Mouse (Mus musculus): ENCODE results near the gene Cdk5.
"Not testable (repeated sequence)": the region's sequence is repeated elsewhere in the genome, so short reads cannot be mapped to it uniquely, and the experiment has no call there.

Cdk5 gene

DNA sequence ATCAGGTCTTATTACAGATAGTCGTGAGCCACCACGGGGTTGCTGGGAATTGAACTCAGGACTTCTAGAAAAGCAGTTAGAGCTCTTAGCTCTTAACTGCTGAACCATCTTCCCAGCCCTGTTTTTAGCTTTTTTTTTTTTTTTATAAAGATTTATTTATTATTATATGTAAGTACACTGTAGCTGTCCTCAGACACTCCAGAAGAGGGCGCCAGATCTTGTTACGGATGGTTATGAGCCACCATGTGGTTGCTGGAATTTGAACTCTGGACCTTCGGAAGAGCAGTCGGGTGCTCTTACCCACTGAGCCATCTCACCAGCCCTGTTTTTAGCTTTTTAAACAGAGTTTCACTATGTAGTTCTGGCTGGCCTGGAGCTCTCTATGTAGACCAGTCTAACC is 27.1 kb downstream of the Cdk5 start:
- DNase-seq (ENCODE audit: low read depth), result not testable (repeated sequence)

DNA sequence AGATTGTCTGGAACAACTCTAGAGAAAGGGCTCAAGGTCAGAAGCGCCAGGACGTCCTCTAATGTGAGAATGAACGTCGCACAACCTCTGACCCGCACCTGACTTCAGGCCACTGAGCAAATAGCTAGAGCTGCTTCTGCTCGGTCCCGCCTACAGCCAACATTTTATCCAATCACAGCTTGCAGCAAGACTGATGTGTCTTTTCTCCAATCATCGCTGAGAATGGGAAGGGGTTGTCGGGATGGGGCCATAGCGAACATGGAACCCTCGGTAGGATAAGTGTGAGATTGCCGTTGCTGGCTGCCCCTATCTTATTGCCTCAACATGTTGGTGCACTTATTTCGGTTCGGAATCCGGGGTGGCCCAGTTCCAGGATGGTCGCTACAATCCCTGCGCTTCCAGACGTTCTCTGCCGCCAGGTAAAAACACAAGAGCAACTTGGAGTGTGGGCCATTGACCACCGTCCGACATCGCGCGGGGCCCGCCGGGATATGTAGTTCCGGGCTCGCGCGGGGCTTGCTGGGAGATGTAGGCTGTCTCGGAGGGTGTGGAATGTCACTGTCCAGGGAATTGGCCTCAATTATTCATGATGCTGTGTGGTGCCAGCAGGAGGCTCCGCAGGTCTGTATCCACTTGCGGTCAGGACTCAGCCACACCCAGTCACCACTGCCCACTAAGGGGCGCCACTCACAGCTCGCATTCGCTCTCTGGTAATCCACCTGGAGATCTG is 29.0 kb downstream of the Cdk5 start:
- DNase-seq (ENCODE audit: low read depth), result peak; percentile 95

DNA sequence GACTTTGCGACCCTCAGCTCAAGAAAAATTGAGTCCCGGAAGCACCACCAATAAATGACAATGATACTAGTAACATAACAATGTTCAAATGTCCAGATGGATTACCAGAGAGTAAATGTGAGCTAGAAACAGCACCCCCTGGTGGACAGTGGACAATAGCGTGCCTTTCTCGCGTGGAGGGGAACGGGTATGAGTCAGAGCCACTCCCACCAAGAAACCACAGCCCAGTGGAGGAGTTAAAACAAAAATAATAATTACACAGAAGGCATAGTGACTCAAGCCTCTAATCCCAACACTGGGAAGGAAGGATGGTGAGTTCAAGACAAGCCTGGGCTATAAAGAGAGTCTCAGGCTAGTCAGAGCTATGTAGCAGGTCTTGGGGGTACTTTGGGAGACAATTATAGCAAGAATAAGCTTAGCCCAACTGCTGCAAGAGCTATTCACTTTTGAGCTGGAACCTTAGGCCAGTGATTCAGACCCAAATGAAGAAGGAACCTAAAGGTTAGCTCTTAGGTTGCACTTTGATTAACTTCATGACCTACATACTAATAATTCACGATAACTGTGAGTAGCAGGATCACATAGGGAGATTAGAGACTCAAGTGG is 29.8 kb downstream of the Cdk5 start, which contains the start of gene Abcb8:
Gene Abcb8, plus strand, starts transcription at position 272 of the 606 bp plus-strand sequence.
- peak; percentile 94 for DNase-seq (ENCODE audit: low read depth)

DNA sequence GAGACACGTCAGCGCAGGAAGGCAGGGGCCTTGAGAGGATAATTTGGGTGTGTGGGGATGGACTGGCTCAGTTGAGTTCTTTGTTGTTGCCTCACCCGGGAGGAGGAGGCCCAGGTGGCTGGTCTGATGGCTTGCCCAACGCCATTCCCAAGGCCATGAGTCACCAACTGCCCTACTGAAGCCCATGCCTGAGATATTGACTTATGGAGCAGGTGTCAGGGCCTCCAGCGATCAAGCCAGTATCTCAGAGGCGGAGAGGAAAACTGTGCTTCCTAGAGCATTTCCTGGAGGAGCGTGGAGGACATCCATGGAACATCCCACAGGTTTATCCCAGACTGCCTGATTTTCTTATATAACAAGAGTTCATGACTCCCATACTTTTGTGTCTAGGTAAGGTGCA is 30.6 kb downstream of the Cdk5 start:
- DNase-seq (ENCODE audit: low read depth), result peak; percentile 28

DNA sequence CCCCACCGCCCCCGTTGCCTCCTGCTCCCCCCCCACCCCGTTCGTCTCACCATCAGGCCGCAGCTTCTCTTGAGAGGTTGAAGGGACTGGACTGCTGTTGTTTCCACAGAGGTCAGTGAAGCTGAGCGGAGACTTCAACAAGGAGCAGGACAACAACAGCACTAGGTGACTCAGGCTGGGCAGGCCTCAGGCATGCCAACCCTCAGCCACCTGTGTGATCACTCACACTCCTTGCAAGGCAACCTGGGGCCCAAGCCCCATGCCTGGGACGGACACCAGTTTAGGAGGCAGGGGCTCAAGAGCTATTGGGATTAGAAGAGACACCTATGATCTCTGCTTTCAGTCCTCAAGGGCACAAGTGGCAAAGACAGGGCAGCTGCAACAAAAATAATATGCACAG is 31.5 kb downstream of the Cdk5 start, which contains the start of gene Atg9b:
Gene Atg9b, minus strand, starts transcription at position 280 of the 400 bp plus-strand sequence.
- no peak for DNase-seq (ENCODE audit: low read depth)

DNA sequence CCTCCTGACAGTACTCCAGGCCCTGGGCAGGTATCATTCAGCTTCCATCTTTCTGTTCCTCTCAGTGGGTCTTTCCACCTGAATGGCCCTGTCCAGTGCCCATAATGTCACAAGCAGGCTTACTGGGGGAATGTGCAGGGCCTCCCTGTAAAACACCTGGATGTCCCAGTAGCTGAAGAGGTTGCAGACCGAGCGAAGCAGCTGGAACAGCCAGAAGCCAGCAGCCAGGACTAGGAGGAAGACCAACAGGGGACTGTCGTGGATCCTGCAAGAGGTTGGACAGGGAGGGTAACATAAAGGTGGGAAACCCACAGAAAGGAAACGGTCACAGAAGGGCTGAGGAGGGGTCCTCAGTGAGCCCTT is 33.7 kb downstream of the Cdk5 start:
- no peak for DNase-seq (ENCODE audit: low read depth)

DNA sequence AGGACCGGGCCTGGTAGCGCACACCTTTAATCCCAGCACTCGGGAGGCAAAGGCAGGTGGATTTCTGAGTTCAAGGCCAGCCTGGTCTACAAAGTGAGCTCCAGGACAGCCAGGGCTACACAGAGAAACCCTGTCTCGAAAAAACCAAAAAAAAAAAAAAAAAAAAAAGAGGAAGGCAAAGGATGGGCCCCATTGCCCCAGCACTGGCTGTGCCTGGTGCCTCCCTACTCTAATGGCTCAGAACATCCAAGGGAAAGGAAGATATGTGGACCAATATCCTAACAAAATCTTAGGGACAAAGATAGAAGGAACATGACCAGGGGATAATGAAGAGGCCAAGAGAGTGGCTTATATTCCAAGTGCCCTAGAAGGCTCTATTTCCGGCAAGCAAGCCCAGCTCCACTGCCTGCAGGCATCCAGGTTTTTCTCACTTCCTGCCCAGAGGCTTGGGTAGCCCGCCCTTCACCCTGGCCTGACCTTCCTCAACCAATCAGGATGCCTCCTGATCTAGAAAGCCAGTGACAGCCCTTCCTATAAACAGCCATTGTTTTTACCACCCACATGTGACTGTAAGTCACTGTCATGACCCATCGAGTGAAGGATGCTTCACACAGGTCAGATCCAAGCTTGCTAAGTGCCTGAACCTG is 34.2 kb downstream of the Cdk5 start:
- peak; percentile 68 for DNase-seq (ENCODE audit: low read depth)

DNA sequence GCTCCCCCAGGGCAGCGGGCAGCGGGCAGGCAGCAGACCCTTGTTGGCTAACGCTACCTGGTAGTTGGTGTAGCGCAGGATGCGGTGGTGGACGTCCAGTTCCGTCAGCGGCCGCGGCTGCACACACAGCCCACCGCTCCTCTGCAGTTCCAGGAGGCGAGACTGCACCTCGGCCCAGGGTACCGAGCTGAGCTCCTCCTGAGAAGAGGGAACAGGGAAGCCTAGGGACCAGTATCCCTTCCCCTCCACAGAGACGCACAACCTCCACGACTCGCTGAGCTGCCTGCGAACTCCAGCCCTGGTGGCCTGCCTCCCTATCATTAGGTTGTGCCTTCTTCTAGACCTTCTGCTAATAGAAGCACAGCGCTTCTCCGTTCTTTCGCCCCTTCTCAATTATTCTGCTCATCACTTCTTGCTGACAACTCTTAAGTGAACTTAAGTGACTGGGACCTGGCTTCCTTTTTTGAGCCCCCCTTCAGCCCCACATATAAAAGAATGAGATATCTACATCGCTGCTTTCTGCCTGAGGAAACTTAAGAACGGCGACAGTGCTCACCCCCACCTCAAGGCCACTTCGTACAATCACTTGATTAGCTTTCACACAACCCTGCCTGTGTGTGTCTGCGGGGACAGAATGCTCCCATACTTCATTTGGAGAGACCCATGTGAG is 34.9 kb downstream of the Cdk5 start:
- DNase-seq (ENCODE audit: low read depth), result no peak

DNA sequence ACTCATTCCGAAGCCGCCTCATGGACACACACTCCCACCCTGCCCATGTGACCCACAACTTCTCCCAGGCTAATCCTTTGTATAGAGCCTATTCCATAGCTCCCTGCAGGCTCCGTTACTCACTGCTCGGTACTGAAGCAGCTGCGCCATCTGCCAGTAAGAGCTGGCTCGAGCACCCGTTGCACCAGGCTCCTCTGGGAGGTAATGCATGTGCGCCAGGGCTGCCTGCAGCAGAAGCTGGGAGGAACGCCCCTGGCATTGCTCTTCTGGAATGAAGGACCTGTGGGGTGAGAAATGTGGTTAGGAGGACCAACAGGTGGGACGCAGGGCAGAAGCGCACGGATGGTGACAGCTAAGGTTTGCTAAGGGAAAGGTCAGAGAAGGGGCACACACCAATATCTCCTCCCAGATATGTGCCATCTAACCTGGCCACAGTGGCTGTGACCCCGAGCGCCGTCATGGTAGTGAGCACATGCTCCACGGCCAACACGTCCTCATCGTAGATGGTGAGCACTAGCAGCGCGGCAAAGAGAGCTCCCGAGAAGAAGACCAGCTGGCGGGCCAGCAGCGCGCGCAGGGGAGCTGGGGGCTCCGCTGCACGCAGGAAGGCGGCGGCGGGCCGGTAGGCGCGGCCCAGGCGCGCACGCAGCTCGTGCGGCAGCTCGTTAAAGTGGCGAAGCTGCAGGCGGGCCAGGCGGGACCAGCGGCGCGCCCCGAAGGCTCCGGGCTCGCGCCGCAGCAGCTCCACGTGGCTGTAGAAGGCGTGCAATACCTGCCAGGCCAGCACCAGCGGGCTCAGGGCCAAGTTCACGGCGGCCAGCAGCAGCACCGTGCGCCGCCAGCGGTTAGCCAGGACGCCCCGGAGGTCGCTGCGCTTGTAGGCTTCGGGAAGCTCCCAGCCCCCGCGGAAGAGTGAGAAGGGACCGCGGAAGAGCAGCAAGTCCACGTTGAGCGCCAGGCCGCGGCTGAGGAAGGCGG is 35.8 kb downstream of the Cdk5 start:
- DNase-seq (ENCODE audit: low read depth), result peak; percentile 64

DNA sequence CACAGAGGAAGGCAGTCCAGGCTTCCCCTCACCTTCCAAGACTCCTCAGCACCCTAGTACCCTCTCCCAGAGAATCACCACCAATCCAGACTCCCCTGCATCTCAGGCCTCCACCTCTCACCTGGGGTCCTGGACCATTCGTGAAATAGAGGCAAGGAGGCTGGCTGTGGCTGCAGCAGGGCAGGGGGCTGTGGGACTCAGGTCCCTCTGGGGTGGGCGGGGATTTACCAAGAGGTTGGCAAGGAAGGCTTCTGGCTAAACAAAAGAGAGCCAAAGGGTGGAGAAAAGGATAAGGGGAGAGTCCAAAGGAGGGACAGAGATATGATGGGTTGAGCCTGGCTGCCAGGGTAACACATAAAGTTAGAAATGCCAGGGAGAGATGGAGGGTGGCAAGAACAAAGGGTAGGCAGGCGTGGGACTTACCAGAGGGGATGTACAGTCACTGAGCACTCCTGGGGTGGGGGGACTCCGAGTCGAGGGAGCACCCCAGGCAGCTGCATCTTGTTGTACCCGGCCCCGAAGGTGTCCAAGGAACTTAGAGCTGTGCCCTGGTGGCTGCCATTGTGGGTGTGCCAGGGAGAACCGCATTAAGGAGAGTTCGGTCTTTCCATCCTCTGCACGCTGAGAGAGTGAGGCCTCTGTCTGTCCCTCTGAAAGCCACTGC is 37.3 kb downstream of the Cdk5 start:
- DNase-seq (ENCODE audit: low read depth), result no peak

DNA sequence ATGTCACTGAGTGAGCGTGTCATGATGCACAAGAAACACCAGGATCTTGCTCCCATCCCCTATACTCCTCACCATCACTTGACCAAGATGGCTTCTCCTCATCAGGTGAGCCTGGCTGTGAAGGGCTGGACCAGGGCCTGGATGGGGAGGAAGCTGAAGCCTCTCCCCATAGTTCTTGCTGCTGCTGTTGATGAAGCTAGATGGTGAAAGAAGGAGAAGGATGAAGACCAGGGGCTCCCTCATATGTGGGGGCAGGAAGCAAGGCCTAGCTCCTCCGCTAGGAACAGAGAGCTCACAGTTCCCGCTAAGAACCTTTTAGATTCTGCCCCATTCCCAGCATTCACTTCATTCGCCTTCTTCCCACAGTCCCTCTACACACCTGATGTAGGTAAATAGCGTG is 38.0 kb downstream of the Cdk5 start:
- no peak for DNase-seq (ENCODE audit: low read depth)

DNA sequence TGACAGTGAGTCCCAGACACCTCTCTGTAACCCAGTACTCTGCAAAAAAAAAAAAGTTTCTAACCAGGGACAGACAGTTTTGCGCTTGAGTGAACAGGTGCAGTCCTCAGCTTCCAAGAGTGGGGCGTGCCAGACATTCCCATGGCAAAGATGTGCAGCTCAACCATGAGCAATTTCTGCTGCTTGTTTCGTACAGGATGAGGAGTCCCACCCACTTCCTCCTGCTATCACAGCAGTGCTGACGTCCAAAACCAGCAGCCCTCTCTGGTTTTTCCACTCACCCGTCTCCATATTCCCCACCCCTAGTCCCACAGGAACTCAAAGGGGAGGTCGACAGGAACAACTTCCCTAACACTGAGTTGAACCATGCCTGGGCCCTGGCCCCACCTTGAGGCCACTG is 38.9 kb downstream of the Cdk5 start:
- DNase-seq (ENCODE audit: low read depth), result peak; percentile 64

DNA sequence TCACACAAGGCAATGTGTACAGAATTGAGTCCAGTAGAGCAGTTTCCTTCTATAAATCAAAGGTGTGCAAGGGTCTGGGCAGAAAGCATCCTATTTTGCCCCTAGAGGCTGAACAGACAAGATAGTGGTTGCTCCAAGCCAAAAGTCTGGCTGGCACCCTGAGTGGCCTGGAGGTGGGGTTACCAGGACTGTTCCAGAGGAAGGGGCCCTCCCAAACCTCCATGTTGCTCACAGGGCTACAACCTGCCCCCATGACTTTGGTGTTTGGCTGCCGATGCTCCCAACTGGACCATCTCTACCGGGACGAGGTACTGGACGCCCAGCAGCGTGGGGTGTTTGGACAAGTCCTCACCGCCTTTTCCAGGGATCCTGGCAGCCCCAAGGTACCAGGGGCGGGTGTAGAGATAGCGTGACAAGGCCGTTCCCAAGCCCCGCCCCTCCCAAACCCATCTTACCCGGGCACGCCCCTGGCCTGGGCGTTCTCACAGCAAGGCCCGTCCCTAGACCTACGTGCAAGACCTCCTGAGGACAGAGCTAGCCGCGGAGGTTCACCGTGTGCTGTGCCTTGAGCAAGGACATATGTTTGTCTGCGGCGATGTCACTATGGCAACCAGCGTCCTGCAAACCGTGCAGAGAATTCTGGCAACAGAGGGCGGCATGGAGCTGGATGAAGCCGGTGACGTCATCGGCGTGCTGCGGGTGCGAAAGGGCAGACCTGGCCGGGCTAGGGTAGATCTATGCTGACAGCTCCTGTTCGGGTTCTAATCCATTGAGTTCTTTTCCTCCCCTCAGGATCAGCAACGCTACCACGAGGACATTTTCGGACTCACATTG is 40.1 kb downstream of the Cdk5 start:
- DNase-seq (ENCODE audit: low read depth), result peak; percentile 95

DNA sequence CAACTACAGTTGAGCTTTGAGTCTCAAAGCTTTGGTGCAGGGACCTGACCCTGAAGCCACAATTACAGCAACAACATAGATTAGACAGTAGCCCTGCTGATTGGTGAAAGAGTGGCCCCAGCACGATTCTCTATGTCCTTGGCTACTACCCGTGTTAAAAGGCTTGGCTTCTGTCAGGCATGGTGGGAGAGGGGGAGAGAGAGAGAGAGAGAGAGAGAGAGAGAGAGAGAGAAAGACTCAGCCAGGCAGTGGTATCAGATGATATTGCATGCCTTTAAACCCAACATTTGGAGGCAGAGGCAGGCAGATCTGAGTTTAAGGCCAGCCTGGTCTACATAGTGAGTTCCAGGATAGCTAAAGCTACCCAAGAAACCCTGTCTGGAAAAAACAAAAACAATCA is 41.3 kb downstream of the Cdk5 start:
- no peak for DNase-seq (ENCODE audit: low read depth)

DNA sequence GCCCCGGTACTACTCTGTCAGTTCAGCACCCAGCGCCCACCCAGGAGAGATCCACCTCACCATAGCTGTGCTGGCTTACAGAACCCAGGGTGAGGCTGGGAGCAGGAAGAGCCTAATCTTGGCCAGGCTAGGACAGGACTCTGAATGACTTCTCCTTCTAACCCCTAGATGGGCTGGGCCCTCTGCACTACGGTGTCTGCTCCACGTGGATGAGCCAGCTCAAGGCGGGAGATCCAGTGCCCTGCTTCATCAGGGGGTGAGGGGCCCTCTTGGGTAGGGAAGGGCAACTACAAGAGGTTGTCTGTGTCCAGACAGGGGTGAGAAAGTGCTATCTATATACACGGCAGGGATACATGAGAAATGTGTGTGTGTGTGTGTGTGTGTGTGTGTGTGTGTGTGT is 41.8 kb downstream of the Cdk5 start:
- DNase-seq (ENCODE audit: low read depth), result no peak

DNA sequence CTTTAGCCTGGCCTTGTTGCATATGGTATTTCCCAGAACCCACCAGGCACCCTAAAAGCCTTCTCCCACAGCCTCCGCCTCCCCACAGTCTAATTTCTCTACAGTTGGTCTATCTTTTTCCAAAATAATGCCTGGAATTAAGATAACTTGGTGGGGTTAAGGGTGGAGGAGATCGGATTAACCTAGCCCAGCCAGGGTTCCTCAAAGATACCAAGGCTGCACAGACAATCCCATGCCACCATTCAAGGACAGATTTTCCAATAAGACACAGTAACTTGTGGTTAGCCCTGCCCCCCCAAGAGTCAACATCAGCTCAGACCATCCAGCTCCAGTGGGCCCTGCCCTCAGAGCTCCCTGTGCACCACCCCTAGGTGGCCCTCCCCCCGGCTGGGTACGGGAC is 42.8 kb downstream of the Cdk5 start:
- DNase-seq (ENCODE audit: low read depth), result no peak

DNA sequence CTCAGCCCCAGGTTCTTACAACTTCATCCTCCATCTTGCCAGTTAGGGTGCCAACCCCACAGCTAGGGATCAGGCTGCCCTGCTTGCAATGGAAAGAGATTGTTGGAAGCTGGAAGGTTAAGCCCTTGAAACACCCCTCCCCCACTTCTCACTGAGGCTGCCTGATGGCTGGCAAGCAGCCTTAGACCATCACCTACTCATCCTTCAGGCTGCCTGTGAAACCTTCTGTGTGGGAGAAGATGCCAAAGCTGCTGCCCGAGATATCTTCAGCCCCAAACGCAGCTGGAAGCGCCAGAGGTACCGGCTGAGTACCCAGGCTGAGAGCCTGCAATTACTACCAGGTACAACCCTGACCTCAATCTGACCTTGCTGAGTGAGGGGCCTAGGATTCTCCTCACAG is 43.8 kb downstream of the Cdk5 start:
- DNase-seq (ENCODE audit: low read depth), result no peak

DNA sequence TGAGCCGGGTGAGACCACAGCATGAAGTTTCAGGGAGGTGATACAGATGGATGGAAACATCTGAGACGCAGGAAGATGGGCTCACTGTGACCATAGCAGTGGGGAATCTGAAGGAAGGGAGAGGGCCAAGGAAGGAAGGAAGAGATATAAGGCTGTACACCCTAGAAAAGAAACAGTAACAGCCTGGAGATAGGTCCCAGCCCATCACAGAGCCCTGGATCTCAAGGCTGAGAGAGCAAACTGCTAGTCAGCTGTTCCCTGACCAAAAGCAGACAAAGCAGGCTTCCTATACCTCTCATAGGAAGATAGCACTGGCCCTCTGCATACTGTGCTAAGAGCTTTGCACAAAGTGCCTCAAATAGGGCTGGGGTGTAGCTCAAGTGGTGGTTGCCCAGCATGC is 44.6 kb downstream of the Cdk5 start:
- DNase-seq (ENCODE audit: low read depth), result no peak

DNA sequence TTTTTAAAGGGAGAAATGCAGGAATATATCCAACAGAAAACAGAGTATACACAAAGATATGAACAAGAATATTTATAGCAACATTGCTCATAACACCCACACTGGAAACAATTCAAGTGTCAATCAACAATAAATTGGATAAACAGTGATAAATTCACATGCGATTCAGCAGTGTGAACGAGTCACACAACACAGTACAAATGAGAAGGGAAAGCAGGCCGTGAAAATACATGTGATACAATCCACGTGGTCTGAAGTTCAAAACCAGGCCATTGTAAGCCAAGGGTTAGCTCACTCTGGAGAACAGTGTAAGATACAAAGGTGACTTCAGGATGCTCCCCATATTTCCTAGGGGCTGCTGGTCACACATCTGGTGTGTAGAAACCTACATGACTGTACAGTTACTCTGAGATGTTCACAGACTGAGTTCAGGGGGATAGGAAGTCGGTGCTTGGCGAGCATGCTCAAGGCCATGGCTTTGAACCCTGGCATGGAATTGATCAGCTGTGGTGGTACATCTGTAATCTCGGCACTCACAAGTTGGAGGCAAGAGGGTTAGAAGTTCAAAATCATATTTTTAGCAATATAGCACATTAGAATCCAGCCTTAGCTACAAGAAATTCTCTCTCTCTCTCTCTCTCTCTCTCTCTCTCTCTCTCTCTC is 48.5 kb downstream of the Cdk5 start:
- no peak for DNase-seq (ENCODE audit: low read depth)

DNA sequence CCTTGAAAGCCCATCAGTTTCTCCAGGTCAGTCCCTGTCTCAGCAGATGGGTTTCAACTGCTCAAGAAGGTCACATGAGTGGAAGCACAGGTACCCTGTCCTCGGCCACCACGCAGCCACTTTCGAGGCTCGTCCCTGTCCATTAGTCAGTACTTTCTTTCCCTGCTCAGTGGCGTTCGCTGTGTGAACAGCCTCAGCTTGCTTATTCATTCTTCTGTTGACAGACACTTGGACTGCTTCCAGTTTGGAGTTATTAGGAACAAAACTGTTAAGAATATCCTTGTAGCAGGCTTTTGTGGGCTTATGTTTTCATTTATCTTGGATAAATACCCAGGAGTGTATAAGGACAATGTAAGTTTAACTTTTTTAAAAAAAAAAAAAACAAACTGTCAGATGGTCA is 49.1 kb downstream of the Cdk5 start:
- DNase-seq (ENCODE audit: low read depth), result no peak

Data from naive thymus-derived CD4-positive, alpha-beta T cell, adult 2 months (primary cell).